Mouse (Mus musculus): ENCODE data around the gene Tbc1d4. TPM values are rescaled to one million over a fixed set of nuclear protein-coding genes. Genes with fewer than 3 reads are reported as not detected.

The Tbc1d4 gene
- polyA plus RNA-seq, 1 experiment: 3.6 TPM

DNA sequence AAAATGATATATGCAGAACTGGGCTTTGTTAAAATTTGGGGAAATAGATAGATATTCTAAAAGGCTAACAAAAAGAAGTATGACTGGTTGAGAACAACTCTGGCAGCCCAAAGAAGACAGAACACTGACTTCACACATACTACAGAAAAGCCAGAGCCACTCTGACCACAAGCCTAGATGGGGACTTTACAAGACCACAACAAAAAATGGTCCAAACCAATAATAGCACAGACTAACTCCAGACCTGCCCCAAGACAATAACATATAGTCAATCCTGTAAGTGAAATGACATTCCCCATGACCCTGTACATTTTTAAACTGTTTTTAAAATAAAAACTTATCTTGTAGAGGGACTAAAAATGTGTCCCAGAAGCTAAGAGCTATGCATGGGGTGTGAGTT, 103.2 kb downstream of the Tbc1d4 start:
- Histone ChIP-seq H3K36me3 (ENCODE audit: control insufficient read depth, insufficient read depth) (no peaks in the 10 kb centered on the region), H3K4me2 (ENCODE audit: low read depth) (no peak overlapping the region), H3K4me3 (no peak overlapping the region), H3ac (ENCODE audit: control insufficient read depth, insufficient read length) (no peak overlapping the region), H3K27me3 (ENCODE audit: control insufficient read depth, insufficient read depth, insufficient read length) (no peaks in the 10 kb centered on the region), H3K79me2 (ENCODE audit: control insufficient read depth, insufficient read depth) (no peaks in the 10 kb centered on the region)
- TF ChIP-seq TCF12 (IDR thresholded peaks at IDR 0.05; ENCODE audit: insufficient read depth, poor library complexity, severe bottlenecking) (no peak), MYOG (IDR thresholded peaks at IDR 0.05; ENCODE audit: control insufficient read depth in 1 of 3, insufficient read depth in 1 of 3, insufficient read length in 2 of 3, low read depth in 2 of 3) (no peak), TCF3 (IDR thresholded peaks at IDR 0.05; ENCODE audit: insufficient read length, low read depth) (no peak), SRF (IDR thresholded peaks at IDR 0.05; ENCODE audit: control insufficient read depth, insufficient read length, low read depth) (no peak), E2F4 (IDR thresholded peaks at IDR 0.05; ENCODE audit: insufficient read depth) (no peak), POLR2AphosphoS2 (IDR thresholded peaks at IDR 0.05; ENCODE audit: insufficient read length, low read depth) (no peak), USF1 (IDR thresholded peaks at IDR 0.05; ENCODE audit: low read depth) (no peak), POLR2A (IDR thresholded peaks at IDR 0.05; ENCODE audit: insufficient read length, low read depth) (no peak), CEBPB (IDR thresholded peaks at IDR 0.05; ENCODE audit: insufficient read depth, poor library complexity, severe bottlenecking) (no peak), REST (IDR thresholded peaks at IDR 0.05; ENCODE audit: insufficient read depth, insufficient read length) (no peak), MAX (IDR thresholded peaks at IDR 0.05; ENCODE audit: low read depth) (no peak), MYOD1 (IDR thresholded peaks at IDR 0.05; ENCODE audit: control insufficient read depth in 1 of 3, insufficient read length in 2 of 3, low read depth in 2 of 3) (no peak)

DNA sequence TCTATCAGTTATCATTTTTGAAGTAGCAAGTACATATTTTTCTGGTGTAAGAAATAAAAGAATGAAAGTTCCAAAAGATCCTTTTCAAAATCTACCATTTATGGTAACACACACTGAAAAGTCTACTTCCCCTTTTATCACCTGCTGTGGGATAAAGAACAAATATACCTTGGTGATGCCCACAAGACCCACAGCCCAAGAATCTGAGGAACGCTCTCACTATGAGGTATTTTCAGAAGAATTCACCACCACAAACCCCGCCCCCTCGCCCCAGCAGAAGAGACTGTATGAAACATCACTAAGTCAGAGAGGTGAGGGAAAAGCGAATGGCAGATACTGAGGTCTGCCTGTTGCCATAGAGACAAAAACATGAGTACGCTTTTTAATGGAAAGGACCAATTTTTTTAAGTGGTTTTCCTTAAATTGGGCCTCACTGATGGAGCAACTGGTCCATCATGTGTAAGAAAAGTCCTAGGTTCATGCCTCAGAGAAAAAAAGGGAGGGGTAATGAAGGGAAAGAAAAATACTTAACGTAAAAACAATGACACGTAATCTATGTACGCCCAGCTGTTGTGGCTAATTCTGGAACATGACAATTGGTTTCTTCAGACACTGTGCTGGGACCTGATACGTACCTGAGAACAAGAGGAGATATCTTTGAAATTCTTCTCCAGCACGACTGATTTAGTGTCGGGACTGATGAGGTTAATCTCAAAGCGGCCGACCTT, 104.4 kb downstream of the Tbc1d4 start:
- no peaks in the 10 kb centered on the region for H3K36me3 ChIP-seq (ENCODE audit: control insufficient read depth, insufficient read depth)
- H3K4me3 ChIP-seq: no peak overlapping the region
- no peaks in the 10 kb centered on the region for H3K27me3 ChIP-seq (ENCODE audit: control insufficient read depth, insufficient read depth, insufficient read length)
- no peak overlapping the region for H3ac ChIP-seq (ENCODE audit: control insufficient read depth, insufficient read length)
- H3K79me2 ChIP-seq (ENCODE audit: control insufficient read depth, insufficient read depth): no peaks in the 10 kb centered on the region
- no peak overlapping the region for H3K4me2 ChIP-seq (ENCODE audit: low read depth)
- TF ChIP-seq E2F4 (IDR thresholded peaks at IDR 0.05; ENCODE audit: insufficient read depth) (no peak), REST (IDR thresholded peaks at IDR 0.05; ENCODE audit: insufficient read depth, insufficient read length) (no peak), POLR2AphosphoS2 (IDR thresholded peaks at IDR 0.05; ENCODE audit: insufficient read length, low read depth) (no peak), TCF12 (IDR thresholded peaks at IDR 0.05; ENCODE audit: insufficient read depth, poor library complexity, severe bottlenecking) (no peak), MYOD1 (IDR thresholded peaks at IDR 0.05; ENCODE audit: control insufficient read depth in 1 of 3, insufficient read length in 2 of 3, low read depth in 2 of 3) (no peak), MAX (IDR thresholded peaks at IDR 0.05; ENCODE audit: low read depth) (no peak), SRF (IDR thresholded peaks at IDR 0.05; ENCODE audit: control insufficient read depth, insufficient read length, low read depth) (no peak), USF1 (IDR thresholded peaks at IDR 0.05; ENCODE audit: low read depth) (no peak), MYOG (IDR thresholded peaks at IDR 0.05; ENCODE audit: control insufficient read depth in 1 of 3, insufficient read depth in 1 of 3, insufficient read length in 2 of 3, low read depth in 2 of 3) (no peak), TCF3 (IDR thresholded peaks at IDR 0.05; ENCODE audit: insufficient read length, low read depth) (no peak), POLR2A (IDR thresholded peaks at IDR 0.05; ENCODE audit: insufficient read length, low read depth) (no peak), CEBPB (IDR thresholded peaks at IDR 0.05; ENCODE audit: insufficient read depth, poor library complexity, severe bottlenecking) (no peak)

DNA sequence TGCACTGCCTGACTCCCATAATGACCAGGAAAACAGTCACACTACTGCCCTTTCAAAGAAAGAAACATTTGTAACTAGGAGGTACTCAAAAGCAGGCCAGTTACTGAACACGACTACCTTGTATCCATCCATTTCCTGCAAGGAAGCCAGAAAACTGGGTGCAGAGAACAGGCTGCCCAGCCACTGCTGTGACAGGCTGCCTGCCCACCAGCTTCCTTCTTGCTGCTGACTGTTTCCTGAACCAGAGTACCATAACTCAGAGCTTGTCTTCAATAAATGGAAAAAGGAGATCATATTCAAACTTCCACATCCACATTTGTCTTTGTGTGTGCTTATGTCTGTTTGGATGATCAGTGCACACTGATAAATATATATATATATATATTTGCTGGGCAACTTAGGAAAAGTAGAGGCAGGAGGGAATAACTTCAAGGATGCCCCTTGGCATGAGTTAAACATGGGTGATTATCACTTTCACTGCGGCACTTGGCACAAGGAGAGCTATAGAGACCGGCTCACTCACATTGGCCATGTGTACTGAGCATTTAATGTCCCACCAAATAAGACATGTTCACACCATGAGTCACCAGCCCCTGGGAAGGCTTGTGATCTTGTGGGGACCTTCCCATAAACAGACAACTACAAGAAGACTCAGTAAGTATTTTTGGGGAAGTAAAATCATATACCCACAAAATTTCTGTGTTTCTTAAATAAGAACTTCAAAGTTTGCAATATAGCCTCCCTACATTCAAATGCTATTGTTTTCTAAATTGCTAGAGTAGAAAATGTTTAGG, 105.6 kb downstream of the Tbc1d4 start:
- H3K4me3 ChIP-seq: no peak overlapping the region
- H3K27me3 ChIP-seq (ENCODE audit: control insufficient read depth, insufficient read depth, insufficient read length): no peaks in the 10 kb centered on the region
- no peaks in the 10 kb centered on the region for H3K79me2 ChIP-seq (ENCODE audit: control insufficient read depth, insufficient read depth)
- no peak overlapping the region for H3ac ChIP-seq (ENCODE audit: control insufficient read depth, insufficient read length)
- TF ChIP-seq E2F4 (IDR thresholded peaks at IDR 0.05; ENCODE audit: insufficient read depth) (no peak), SRF (IDR thresholded peaks at IDR 0.05; ENCODE audit: control insufficient read depth, insufficient read length, low read depth) (no peak), TCF3 (IDR thresholded peaks at IDR 0.05; ENCODE audit: insufficient read length, low read depth) (no peak), TCF12 (IDR thresholded peaks at IDR 0.05; ENCODE audit: insufficient read depth, poor library complexity, severe bottlenecking) (no peak), CEBPB (IDR thresholded peaks at IDR 0.05; ENCODE audit: insufficient read depth, poor library complexity, severe bottlenecking) (no peak), MYOG (IDR thresholded peaks at IDR 0.05; ENCODE audit: control insufficient read depth in 1 of 3, insufficient read depth in 1 of 3, insufficient read length in 2 of 3, low read depth in 2 of 3) (no peak), MYOD1 (IDR thresholded peaks at IDR 0.05; ENCODE audit: control insufficient read depth in 1 of 3, insufficient read length in 2 of 3, low read depth in 2 of 3) (no peak), REST (IDR thresholded peaks at IDR 0.05; ENCODE audit: insufficient read depth, insufficient read length) (no peak), POLR2A (IDR thresholded peaks at IDR 0.05; ENCODE audit: insufficient read length, low read depth) (no peak), MAX (IDR thresholded peaks at IDR 0.05; ENCODE audit: low read depth) (no peak), POLR2AphosphoS2 (IDR thresholded peaks at IDR 0.05; ENCODE audit: insufficient read length, low read depth) (no peak), USF1 (IDR thresholded peaks at IDR 0.05; ENCODE audit: low read depth) (no peak)
- no peaks in the 10 kb centered on the region for H3K36me3 ChIP-seq (ENCODE audit: control insufficient read depth, insufficient read depth)
- H3K4me2 ChIP-seq (ENCODE audit: low read depth): no peak overlapping the region

DNA sequence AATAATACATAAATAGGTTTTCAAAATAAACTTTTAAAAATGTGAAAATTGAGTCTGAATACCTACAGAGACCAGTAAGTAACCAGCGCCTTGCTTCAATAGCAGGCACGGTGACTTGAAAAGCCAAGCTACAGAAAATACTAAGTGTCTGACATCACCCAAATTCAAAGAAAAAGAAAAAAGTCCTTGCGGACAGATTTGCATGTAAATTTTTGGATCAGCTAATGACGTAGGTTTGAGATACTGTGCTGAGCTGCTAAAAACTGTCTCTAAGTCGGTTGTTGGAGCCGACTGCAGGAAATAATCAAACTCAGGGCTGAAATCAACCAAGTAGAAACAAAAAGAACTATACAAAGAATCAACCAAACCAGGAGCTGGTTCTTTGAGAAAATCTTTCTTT, 107.1 kb downstream of the Tbc1d4 start:
- no peaks in the 10 kb centered on the region for H3K27me3 ChIP-seq (ENCODE audit: control insufficient read depth, insufficient read depth, insufficient read length)
- no peak overlapping the region for H3ac ChIP-seq (ENCODE audit: control insufficient read depth, insufficient read length)
- H3K36me3 ChIP-seq (ENCODE audit: control insufficient read depth, insufficient read depth): no peaks in the 10 kb centered on the region
- no peak overlapping the region for H3K4me2 ChIP-seq (ENCODE audit: low read depth)
- H3K4me3 ChIP-seq: no peak overlapping the region
- TF ChIP-seq E2F4 (IDR thresholded peaks at IDR 0.05; ENCODE audit: insufficient read depth) (no peak), MAX (IDR thresholded peaks at IDR 0.05; ENCODE audit: low read depth) (no peak), POLR2AphosphoS2 (IDR thresholded peaks at IDR 0.05; ENCODE audit: insufficient read length, low read depth) (no peak), POLR2A (IDR thresholded peaks at IDR 0.05; ENCODE audit: insufficient read length, low read depth) (no peak), REST (IDR thresholded peaks at IDR 0.05; ENCODE audit: insufficient read depth, insufficient read length) (no peak), USF1 (IDR thresholded peaks at IDR 0.05; ENCODE audit: low read depth) (no peak), MYOD1 (IDR thresholded peaks at IDR 0.05; ENCODE audit: control insufficient read depth in 1 of 3, insufficient read length in 2 of 3, low read depth in 2 of 3) (no peak), SRF (IDR thresholded peaks at IDR 0.05; ENCODE audit: control insufficient read depth, insufficient read length, low read depth) (no peak), TCF12 (IDR thresholded peaks at IDR 0.05; ENCODE audit: insufficient read depth, poor library complexity, severe bottlenecking) (no peak), MYOG (IDR thresholded peaks at IDR 0.05; ENCODE audit: control insufficient read depth in 1 of 3, insufficient read depth in 1 of 3, insufficient read length in 2 of 3, low read depth in 2 of 3) (no peak), TCF3 (IDR thresholded peaks at IDR 0.05; ENCODE audit: insufficient read length, low read depth) (no peak), CEBPB (IDR thresholded peaks at IDR 0.05; ENCODE audit: insufficient read depth, poor library complexity, severe bottlenecking) (no peak)
- H3K79me2 ChIP-seq (ENCODE audit: control insufficient read depth, insufficient read depth): no peaks in the 10 kb centered on the region

Measured in myocyte (in vitro differentiated cells).